Mouse (Mus musculus) layer of hippocampus, postnatal 14 days (tissue): ENCODE measurements around the gene Ssxb6. TPM values are rescaled to one million over a fixed set of nuclear protein-coding genes. Genes with fewer than 3 reads are reported as not detected.
"Not testable (repeated sequence)": the region's sequence is repeated elsewhere in the genome, so short reads cannot be mapped to it uniquely, and the experiment has no call there.

Source experiments
- DNase-seq, 2 experiments: peaks; one replicate each; pipeline ENCODE4 v3.0.0; 2021 to 2022; ENCODE audit warnings: low spot score in 2 of 2, mixed read lengths in 1 of 2
- long read RNA-seq, 2 experiments: library from polyadenylated mRNA; stranded (forward); transcript quantifications; one replicate each; pipeline ENCODE4 v2.0.0; 2021
- total RNA-seq, 2 experiments: library from RNA; stranded (reverse); gene quantifications; 2 replicates each; pipeline ENCODE4 v1.2.3; 2021

Gene Ssxb6
- not detected for total RNA-seq
- long read RNA-seq, experiment 1, result 0 reads
- long read RNA-seq, experiment 2, result 0 reads

- not testable (repeated sequence) for DNase-seq
Observed at GRCm38 (mm10) chrX:8548155-8548554, at the start of gene Ssxb6. Gene Ssxb6, minus strand, starts transcription at chrX:8548255.

- not testable (repeated sequence) for DNase-seq
Observed at GRCm38 (mm10) chrX:8591716-8592115, 43.7 kb upstream of the Ssxb6 start, which contains the start of gene Ssxb3. Gene Ssxb3, minus strand, starts transcription at chrX:8591816.

- no peak for DNase-seq
Observed at GRCm38 (mm10) chrX:8524854-8525253, 23.2 kb downstream of the Ssxb6 start, which contains the start of gene Gm14459. Gene Gm14459, minus strand, starts transcription at chrX:8524954.

Other genes with a start within 250 kb of the Ssxb6 start
- not detected for gene Ssxb10, start 220.8 kb downstream of the Ssxb6 start, total RNA-seq
- gene Ssxb9, start 181.3 kb downstream of the Ssxb6 start, total RNA-seq, result not detected
- not detected for gene Ssxb1, start 134.9 kb downstream of the Ssxb6 start, total RNA-seq
- not detected for gene Ssxb2, start 86.5 kb downstream of the Ssxb6 start, total RNA-seq
- not detected for gene Gm14459, start 23.3 kb downstream of the Ssxb6 start, total RNA-seq
- gene Ssxb3, start 43.6 kb upstream of the Ssxb6 start, total RNA-seq, result not detected
- gene Ssxb8, start 142.6 kb upstream of the Ssxb6 start, total RNA-seq, result not detected
- not detected for gene Ssx9, start 200.2 kb upstream of the Ssxb6 start, total RNA-seq